Mouse (Mus musculus) left cerebral cortex, postnatal 10 days (tissue): Measurements from ENCODE around the gene Plpp7. TPM values are rescaled to one million over a fixed set of nuclear protein-coding genes. Genes with fewer than 3 reads are reported as not detected.
A peak's percentile ranks its signal among the peaks of the same experiment; 100 is the strongest.

Experiments
- DNase-seq, 2 experiments: peaks; one replicate each; pipeline ENCODE4 v3.0.0; 2021 to 2022; ENCODE audit warnings: low spot score in 2 of 2, mixed read lengths in 1 of 2; ENCODE audit errors: extremely low spot score in 1 of 2
- intact Hi-C: fragments of 180-260 bp; cut with DNase I; formaldehyde crosslinking; loops from one replicate; pipeline ENCODE4 v1.15.1; 2025
- total RNA-seq, 2 experiments: library from RNA; stranded (reverse); gene quantifications; 2 replicates each; pipeline ENCODE4 v1.2.3; 2021

Plpp7 gene
- total RNA-seq, 2 experiments from 2014 or later, result 18.7 to 22.9 TPM

GRCm38 (mm10) chr2:32129383-32130074 lies 34.2 kb downstream of the Plpp7 start:
- DNase-seq, result peak in 1 of 2 experiments; percentile 48
- intact Hi-C loops, result loop anchor here (5.0 kb wide), 3 partner anchors 42 to 87 kb away; no protein-coding TSS in a partner anchor

DNA sequence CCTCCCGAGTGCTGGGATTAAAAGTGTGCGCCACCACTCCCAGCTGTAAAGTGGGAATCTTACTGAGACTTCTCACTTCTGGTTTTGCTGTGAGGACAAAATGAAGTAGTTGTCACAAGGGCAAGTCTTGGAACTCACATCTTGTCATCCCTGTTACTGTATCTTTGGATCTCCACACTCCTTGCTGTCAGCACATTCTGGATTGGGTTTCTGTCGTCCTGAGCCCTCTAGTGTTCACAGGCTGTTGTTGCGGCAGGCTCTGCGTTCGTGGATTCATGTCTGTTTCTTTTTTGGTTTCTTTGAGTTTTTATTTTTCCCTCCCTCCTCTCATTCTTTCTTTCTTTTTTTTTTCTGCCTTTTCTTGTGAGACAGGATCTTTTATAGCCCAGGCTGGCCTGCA lies 35.1 kb downstream of the Plpp7 start:
- peak; percentile 56 to 63 for DNase-seq
- intact Hi-C loops, result loop anchor here (5.0 kb wide), 2 partner anchors 73 to 88 kb away; no protein-coding TSS in a partner anchor

DNA sequence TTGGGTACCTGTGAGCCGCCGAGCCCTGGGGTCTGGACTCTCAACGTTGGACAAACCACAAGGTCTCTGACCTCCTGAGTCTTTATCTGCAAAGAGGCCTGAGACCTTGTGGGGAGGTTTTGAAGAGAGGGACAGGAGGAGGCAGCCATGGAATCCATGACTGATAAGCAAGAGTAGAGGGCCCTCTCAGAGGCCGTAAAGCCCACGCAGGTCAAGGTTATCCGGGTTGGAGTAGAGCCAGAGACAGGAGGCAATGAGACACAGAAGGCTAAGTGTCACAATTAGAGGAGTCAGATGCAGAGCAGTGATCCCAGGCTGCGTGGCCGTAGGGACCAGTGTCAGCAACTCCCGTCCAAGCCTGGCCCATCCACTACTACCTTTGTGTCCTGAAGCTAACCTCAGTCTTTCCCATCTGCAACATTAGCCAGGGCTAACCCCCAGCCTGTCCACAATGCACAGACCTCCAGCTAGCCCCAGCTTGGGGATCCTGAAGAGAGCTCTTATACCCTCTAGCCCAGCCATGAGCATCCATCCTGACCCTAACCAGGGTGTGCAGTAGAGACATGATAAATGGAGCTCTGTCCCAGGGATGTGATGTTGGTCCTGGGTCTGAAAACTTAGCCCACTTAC lies 36.0 kb downstream of the Plpp7 start:
- no peak for DNase-seq
- intact Hi-C loops, result loop anchor here (5.0 kb wide), 2 partner anchors 74 to 89 kb away; no protein-coding TSS in a partner anchor

GRCm38 (mm10) chr2:32131866-32132566 lies 36.7 kb downstream of the Plpp7 start:
- intact Hi-C loops, result loop anchor here (5.0 kb wide), 2 partner anchors 75 to 90 kb away; no protein-coding TSS in a partner anchor
- no peak for DNase-seq

- intact Hi-C loops, result loop anchor here (5.0 kb wide), 2 partner anchors 75 to 90 kb away; no protein-coding TSS in a partner anchor
- peak in 1 of 2 experiments; percentile 79 for DNase-seq
These were observed 37.3 kb downstream of the Plpp7 start for GRCm38 (mm10) chr2:32132567-32132992.

GRCm38 (mm10) chr2:32134039-32134438 lies 38.7 kb downstream of the Plpp7 start:
- intact Hi-C loops, result loop anchor here (5.0 kb wide), 2 partner anchors 77 to 92 kb away; no protein-coding TSS in a partner anchor
- DNase-seq, result peak; percentile 86 to 87

GRCm38 (mm10) chr2:32137667-32138266 lies 42.4 kb downstream of the Plpp7 start:
- intact Hi-C loops, result no loop called here
- peak; percentile 97 to 98 for DNase-seq

DNA sequence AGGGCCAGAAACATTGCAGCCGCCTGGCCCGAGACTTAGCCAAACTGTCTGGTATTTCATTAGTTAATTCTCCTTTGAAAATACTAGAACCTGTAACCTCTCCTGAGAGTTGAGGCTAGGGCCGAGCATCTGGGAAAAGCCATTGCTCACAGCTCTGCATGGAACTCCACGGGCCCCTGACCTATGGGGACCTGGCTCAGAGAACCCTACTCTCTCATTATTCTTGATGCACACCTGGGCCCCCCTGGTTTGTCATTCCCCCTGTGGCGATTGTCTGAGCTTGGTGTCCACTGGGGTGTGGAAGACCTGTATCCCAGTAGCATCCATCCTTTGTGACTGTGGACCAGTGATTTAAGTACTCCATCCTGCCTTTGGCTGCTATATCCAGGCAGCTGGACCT lies 44.0 kb downstream of the Plpp7 start:
- intact Hi-C loops, result no loop called here
- no peak for DNase-seq

- intact Hi-C loops, result no loop called here
- no peak for DNase-seq
These were observed 45.2 kb downstream of the Plpp7 start for GRCm38 (mm10) chr2:32140498-32140934.

DNA sequence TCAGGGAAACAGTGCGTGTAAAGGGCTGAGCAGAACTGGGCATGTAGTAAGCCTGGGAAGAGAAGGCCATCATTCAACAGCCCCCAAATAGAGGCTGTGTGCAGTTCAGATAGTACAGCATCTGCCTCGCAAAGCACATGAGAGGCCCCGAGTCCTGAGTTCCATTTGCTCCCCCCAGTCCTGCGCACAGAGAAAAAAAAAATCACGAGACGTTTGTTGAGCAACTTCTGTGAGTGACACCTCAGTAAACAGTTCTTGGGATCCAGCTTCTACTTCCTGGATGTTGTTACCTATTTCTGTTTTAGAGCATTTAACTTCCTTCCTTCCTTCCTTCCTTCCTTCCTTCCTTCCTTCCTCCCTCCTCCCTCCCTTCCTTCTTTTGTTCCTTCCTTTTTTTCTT lies 46.3 kb downstream of the Plpp7 start:
- no peak for DNase-seq

GRCm38 (mm10) chr2:32142368-32142767 lies 47.0 kb downstream of the Plpp7 start:
- intact Hi-C loops, result no loop called here
- no peak for DNase-seq

More for the DNA sequence above, 46.3 kb downstream of the Plpp7 start:
- intact Hi-C loops, result no loop called here

- intact Hi-C loops, result no loop called here
These were observed 49.3 kb downstream of the Plpp7 start for GRCm38 (mm10) chr2:32144633-32145032.

DNA sequence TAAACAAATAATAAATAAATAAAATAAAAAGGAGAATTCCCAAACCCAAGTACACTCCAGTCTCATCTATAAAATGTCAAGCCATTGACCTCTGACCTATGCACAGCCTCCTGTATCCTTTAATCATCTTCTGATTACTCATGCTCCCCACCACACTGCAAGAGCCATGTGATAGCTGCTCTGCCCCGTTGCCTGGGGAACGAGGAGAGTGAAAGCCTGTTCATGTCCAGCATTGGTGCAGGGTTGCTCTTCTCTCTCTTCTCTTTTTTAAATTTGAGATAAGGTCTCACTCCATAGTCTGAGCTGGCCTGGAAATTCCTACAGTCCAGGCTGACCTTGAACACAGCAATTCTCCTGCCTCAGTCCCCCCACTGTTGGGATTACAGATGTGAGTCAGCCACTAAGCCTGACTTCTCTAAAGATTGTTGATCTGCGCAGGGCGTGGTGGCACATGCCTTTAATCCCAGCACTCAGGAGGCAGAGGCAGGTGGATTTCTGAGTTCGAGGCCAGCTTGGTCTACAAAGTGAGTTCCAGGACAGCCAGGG lies 51.4 kb downstream of the Plpp7 start:
- DNase-seq, result no peak
- intact Hi-C loops, result no loop called here

More at GRCm38 (mm10) chr2:32144633-32145032, 49.3 kb downstream of the Plpp7 start:
- DNase-seq, result no peak

DNA sequence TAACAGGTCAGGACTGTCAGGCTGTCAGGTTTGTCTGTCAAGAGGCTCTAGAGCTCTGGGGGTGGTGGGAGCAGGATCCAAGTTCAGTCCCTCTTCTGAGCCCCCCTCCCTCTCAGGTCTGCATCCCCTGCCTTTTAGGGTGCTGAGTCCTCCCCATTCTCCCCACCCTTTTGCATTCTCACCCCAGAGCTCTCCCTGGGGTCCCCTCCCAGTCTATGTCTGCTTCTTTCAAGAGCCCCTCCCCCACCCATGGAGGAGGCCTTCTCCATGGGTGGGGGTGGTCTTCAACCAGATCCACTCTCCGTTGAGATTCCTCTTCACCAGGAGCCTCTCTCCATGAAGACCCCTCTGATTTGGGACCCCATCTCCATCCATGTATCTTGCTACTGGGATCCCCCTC lies 54.8 kb downstream of the Plpp7 start:
- intact Hi-C loops, result loop anchor here (5.0 kb wide), 1 partner anchor 42 kb away; no protein-coding TSS in a partner anchor
- no peak for DNase-seq

DNA sequence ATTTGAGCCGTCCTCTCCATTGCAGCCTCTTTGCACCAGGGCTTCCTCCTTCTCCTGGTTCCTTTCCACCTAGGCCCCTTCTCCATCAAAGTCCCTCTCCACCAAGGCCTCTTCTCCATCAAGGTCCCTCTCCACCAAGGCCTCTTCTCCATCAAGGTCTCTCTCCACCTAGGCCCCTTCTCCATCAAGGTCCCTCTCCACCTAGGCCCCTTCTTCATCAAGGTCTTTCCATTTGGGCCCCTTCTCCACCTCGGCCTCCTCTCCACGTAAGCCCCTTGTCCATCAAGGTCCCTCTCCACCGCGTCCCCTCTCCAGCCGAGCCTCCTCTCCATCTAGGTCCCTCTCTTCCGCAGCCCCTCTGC lies 55.2 kb downstream of the Plpp7 start:
- intact Hi-C loops, result loop anchor here (5.0 kb wide), 1 partner anchor 42 kb away; no protein-coding TSS in a partner anchor
- no peak for DNase-seq

DNA sequence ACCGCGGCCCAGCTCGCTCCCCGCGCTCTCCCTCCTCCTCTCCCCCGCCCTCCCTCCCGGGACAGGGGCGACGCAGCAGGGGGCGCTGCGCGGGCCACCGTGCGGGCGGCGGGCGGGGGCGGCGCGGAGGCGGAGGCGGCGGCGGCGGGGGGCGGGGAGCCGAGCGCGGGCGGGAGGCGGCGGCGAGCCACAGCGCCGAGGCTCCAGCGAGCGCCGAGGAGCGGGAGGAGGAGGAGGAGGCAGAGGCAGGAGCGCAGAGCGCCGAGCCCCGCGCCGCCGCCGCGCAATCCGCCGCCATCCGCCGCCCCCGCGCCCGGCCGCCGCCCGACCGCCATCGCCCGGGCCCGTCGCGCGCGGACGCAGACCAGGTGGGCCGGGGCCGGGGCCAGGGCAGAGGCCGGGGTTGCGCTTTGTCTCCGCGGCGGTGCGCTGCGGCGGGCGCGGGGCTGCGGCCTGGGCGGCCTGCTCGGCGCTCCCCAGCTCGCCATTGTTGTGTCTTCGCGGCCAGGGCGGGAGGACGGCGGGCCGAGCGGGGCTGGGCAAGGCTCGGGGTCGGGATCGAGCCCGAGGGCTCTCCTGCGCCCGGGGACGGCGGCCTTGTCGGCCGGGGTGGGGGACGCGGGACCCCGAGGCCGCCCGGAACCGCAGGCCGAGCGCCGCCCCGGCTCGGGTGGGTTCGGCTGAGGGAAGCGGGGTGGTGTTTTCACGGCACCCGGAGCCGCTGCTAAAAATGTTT lies 55.8 kb downstream of the Plpp7 start, which contains the start of gene Prrc2b:
Gene Prrc2b (plus strand): TSS at position 159 of the 736 bp plus-strand sequence.
- intact Hi-C loops, result loop anchor here (5.0 kb wide), 1 partner anchor 41 kb away; no protein-coding TSS in a partner anchor
- DNase-seq, result peak in 1 of 2 experiments; percentile 84

DNA sequence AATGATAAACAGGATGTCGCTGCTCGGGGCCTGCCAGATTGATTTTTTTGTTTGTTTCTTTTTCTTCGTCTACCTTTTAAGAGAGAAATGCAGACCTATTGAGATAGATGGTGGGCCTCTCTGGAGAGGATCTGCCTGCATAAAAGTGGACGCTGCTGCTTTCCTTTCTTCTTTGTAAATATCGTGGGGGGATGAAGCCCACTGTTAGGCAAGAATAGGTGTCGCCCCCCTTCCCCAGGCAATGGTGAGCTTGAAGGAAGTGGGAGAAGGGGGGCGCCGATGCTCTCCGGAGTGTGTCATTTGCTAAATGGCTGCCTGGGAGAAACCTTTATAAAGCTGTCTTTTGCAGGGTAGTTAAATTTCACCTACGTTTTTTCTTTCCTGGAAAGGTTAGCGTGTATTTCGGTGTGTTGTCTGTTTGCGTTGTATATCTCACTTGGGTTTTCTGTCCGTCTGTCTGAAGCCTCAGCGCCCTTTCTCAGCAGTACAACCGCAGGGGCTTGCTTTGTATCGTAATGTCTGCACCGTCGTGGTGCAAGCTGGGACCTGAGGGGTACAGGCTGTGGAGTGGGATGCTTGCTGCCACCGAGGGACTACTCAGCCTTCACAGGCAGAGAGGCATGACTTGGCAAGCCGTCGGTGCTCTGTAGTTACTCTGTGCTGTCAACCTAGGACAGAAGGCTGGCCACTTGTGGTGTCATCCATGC lies 56.5 kb downstream of the Plpp7 start:
- peak in 1 of 2 experiments; percentile 61 for DNase-seq
- intact Hi-C loops, result loop anchor here (5.0 kb wide), 1 partner anchor 40 kb away; no protein-coding TSS in a partner anchor
